ENCODE assay signal across 15 mouse cellular contexts in genomic region chr2:179576221-179576620, GRCm38 (mm10).
DNase-seq lines count a peak whose midpoint lies in the region; ATAC-seq and TF ChIP-seq lines count a peak whose summit lies in the region.
"Had no signal": no experiment of that assay in that cellular context is flagged by ENCODE, and none has a peak within 500 bp of the region (broad histone marks: within the 10 kb centered on the region; RNA-seq: fewer than 3 reads in every experiment).

No protein-coding gene starts in this region.

- peak; percentile 31 for TF ChIP-seq CTCF in left cerebral cortex, adult 2 months (IDR thresholded peaks at IDR 0.05)

- ATAC-seq in erythroid progenitor cell, adult 5-6 weeks (replicated peaks; ENCODE audit: low FRiP score, poor library complexity, severe bottlenecking) = no peak
- ATAC-seq: forebrain, embryonic 13.5 days had no signal

- H3K27ac ChIP-seq in left cerebral cortex, adult 2 months = no peak overlapping the region
- H3K27ac ChIP-seq: embryonic facial prominence, embryonic 13.5 days; forebrain, embryonic 13.5 days; heart, embryonic 15.5 days; hindbrain, embryonic 14.5 days; limb, embryonic 13.5 days had no signal

- peak; percentile 23 for DNase-seq in cerebellum, adult 8-10 months
- no peak for DNase-seq in cerebellum, adult 11-12 months
- no peak for DNase-seq in left cerebral cortex, adult 2 months (ENCODE audit: extremely low spot score in 1 of 2, low spot score in 2 of 2)
- DNase-seq in left cerebral cortex, adult 9 months (ENCODE audit: low spot score in 2 of 2) = no peak
- DNase-seq in adrenal gland, postnatal 36 days = peak; percentile 21 to 41
- peak; percentile 1 for DNase-seq in induced T-regulatory cell, adult 2 months (ENCODE audit: low read depth)
- DNase-seq: gastrocnemius, postnatal 14 days; right cerebral cortex, postnatal 4 days; thymus, postnatal 14 days had no signal

- H3K4me3 ChIP-seq in left cerebral cortex, adult 2 months = no peak overlapping the region
- H3K4me3 ChIP-seq: embryonic facial prominence, embryonic 13.5 days; forebrain, embryonic 13.5 days; heart, embryonic 15.5 days; limb, embryonic 13.5 days had no signal

- intact Hi-C loops in left cerebral cortex, adult 2 months (cut with DNase I) = loop anchor here (5.0 kb wide), 1 partner anchor 301 kb away; no protein-coding TSS in a partner anchor

Comparison
In these comparisons a context has a peak if more than half of its experiments do, and no peak if none do; other contexts are left out.
1. DNase-seq: peak in cerebellum, adult 8-10 months (single experiment), adrenal gland, postnatal 36 days (2 of 2) and induced T-regulatory cell, adult 2 months (single experiment); none in cerebellum, adult 11-12 months (single experiment), left cerebral cortex, adult 2 months (0 of 2) and left cerebral cortex, adult 9 months (0 of 2).